Mouse (Mus musculus): ENCODE data around the gene Tbca. TPM values are rescaled to one million over a fixed set of nuclear protein-coding genes. Genes with fewer than 3 reads are reported as not detected.
A peak's percentile ranks its signal among the peaks of the same experiment; 100 is the strongest.

Tbca gene
- polyA plus RNA-seq (2014; fragmentation: Nextera tagmentation; extraction: Ambion mirVana) = 295 and 304 TPM in 2 replicates

- peak within 1 kb of the TSS; percentile 95 for H3K9ac ChIP-seq (replicated peaks; ENCODE audit: low read length)
- peak within 1 kb of the TSS; percentile 64 for H3K4me2 ChIP-seq (ENCODE audit: low read depth, low read length)
- no peaks in the 10 kb centered on the region for H3K9me3 ChIP-seq (replicated peaks; ENCODE audit: control insufficient read depth, low read length)
- H3K27ac ChIP-seq (replicated peaks; ENCODE audit: low read depth, low read length) = peak within 1 kb of the TSS; percentile 75
- no peaks in the 10 kb centered on the region for H3K36me3 ChIP-seq (replicated peaks; ENCODE audit: control insufficient read depth, insufficient read depth, low read depth, low read length)
- under 1% methylated on average over 73 of the region's 81 CpGs for WGBS
- DNase-seq (ENCODE audit: low spot score) = peak; percentile 93
- H3K4me1 ChIP-seq (ENCODE audit: control insufficient read depth, insufficient read depth, low read length) = no peaks in the 10 kb centered on the region
- peak; percentile 95 for ATAC-seq (replicated peaks; ENCODE audit: insufficient number of reproducible peaks, low FRiP score, low TSS enrichment, low read depth)
- 0 out of 2 replicates have a peak, but pooled peaks cover 2% of the 10 kb centered on the region for H3K27me3 ChIP-seq (ENCODE audit: control insufficient read depth, insufficient read depth, low read length)
- peak within 1 kb of the TSS; percentile 95 for H3K4me3 ChIP-seq (ENCODE audit: low read depth, low read length)
Observed at GRCm38 (mm10) chr13:94788771-94789649, at the start of gene Tbca. Gene Tbca (plus strand): TSS chr13:94788910.

GRCm38 (mm10) chr13:94745176-94745575 is 43.5 kb upstream of the Tbca start:
- Histone ChIP-seq H3K9me3 (replicated peaks; ENCODE audit: control insufficient read depth, low read length) (no peaks in the 10 kb centered on the region), H3K27me3 (ENCODE audit: control insufficient read depth, insufficient read depth, low read length) (no peaks in the 10 kb centered on the region), H3K4me1 (ENCODE audit: control insufficient read depth, insufficient read depth, low read length) (no peaks in the 10 kb centered on the region), H3K36me3 (replicated peaks; ENCODE audit: control insufficient read depth, insufficient read depth, low read depth, low read length) (no peaks in the 10 kb centered on the region), H3K9ac (replicated peaks; ENCODE audit: low read length) (no peak overlapping the region), H3K27ac (replicated peaks; ENCODE audit: low read depth, low read length) (no peak overlapping the region), H3K4me3 (ENCODE audit: low read depth, low read length) (no peak overlapping the region), H3K4me2 (ENCODE audit: low read depth, low read length) (no peak overlapping the region)
- ATAC-seq (replicated peaks; ENCODE audit: insufficient number of reproducible peaks, low FRiP score, low TSS enrichment, low read depth) (no peak), DNase-seq (ENCODE audit: low spot score) (no peak)
- 28% methylated on average over 1 of the region's 1 CpGs for WGBS

- H3K9me3 ChIP-seq (replicated peaks; ENCODE audit: control insufficient read depth, low read length) = no peaks in the 10 kb centered on the region
- H3K36me3 ChIP-seq (replicated peaks; ENCODE audit: control insufficient read depth, insufficient read depth, low read depth, low read length) = no peaks in the 10 kb centered on the region
- no peaks in the 10 kb centered on the region for H3K27me3 ChIP-seq (ENCODE audit: control insufficient read depth, insufficient read depth, low read length)
- no peak for DNase-seq (ENCODE audit: low spot score)
- no peaks in the 10 kb centered on the region for H3K4me1 ChIP-seq (ENCODE audit: control insufficient read depth, insufficient read depth, low read length)
- H3K27ac ChIP-seq (replicated peaks; ENCODE audit: low read depth, low read length) = no peak overlapping the region
- no peak for ATAC-seq (replicated peaks; ENCODE audit: insufficient number of reproducible peaks, low FRiP score, low TSS enrichment, low read depth)
- H3K9ac ChIP-seq (replicated peaks; ENCODE audit: low read length) = no peak overlapping the region
- WGBS = 89% methylated on average over 12 of the region's 12 CpGs
- no peak overlapping the region for H3K4me3 ChIP-seq (ENCODE audit: low read depth, low read length)
- no peak overlapping the region for H3K4me2 ChIP-seq (ENCODE audit: low read depth, low read length)
Observed at GRCm38 (mm10) chr13:94765852-94766251, 22.9 kb upstream of the Tbca start.

- Histone ChIP-seq H3K9me3 (replicated peaks; ENCODE audit: control insufficient read depth, low read length) (no peaks in the 10 kb centered on the region), H3K27me3 (ENCODE audit: control insufficient read depth, insufficient read depth, low read length) (no peaks in the 10 kb centered on the region), H3K4me2 (ENCODE audit: low read depth, low read length) (no peak overlapping the region), H3K4me1 (ENCODE audit: control insufficient read depth, insufficient read depth, low read length) (no peaks in the 10 kb centered on the region), H3K27ac (replicated peaks; ENCODE audit: low read depth, low read length) (no peak overlapping the region), H3K36me3 (replicated peaks; ENCODE audit: control insufficient read depth, insufficient read depth, low read depth, low read length) (no peaks in the 10 kb centered on the region), H3K4me3 (ENCODE audit: low read depth, low read length) (no peak overlapping the region), H3K9ac (replicated peaks; ENCODE audit: low read length) (no peak overlapping the region)
- ATAC-seq (replicated peaks; ENCODE audit: insufficient number of reproducible peaks, low FRiP score, low TSS enrichment, low read depth) = no peak
- DNase-seq (ENCODE audit: low spot score) = no peak
- WGBS = 84% methylated on average over 3 of the region's 3 CpGs
Observed at GRCm38 (mm10) chr13:94768460-94769154, 20.1 kb upstream of the Tbca start.

- no peak overlapping the region for H3K9ac ChIP-seq (replicated peaks; ENCODE audit: low read length)
- 68% methylated on average over 6 of the region's 6 CpGs for WGBS
- ATAC-seq (replicated peaks; ENCODE audit: insufficient number of reproducible peaks, low FRiP score, low TSS enrichment, low read depth) = no peak
- no peaks in the 10 kb centered on the region for H3K4me1 ChIP-seq (ENCODE audit: control insufficient read depth, insufficient read depth, low read length)
- no peaks in the 10 kb centered on the region for H3K27me3 ChIP-seq (ENCODE audit: control insufficient read depth, insufficient read depth, low read length)
- H3K27ac ChIP-seq (replicated peaks; ENCODE audit: low read depth, low read length) = no peak overlapping the region
- no peaks in the 10 kb centered on the region for H3K9me3 ChIP-seq (replicated peaks; ENCODE audit: control insufficient read depth, low read length)
- H3K4me3 ChIP-seq (ENCODE audit: low read depth, low read length) = no peak overlapping the region
- H3K4me2 ChIP-seq (ENCODE audit: low read depth, low read length) = no peak overlapping the region
- no peak for DNase-seq (ENCODE audit: low spot score)
- H3K36me3 ChIP-seq (replicated peaks; ENCODE audit: control insufficient read depth, insufficient read depth, low read depth, low read length) = no peaks in the 10 kb centered on the region
Observed at GRCm38 (mm10) chr13:94769155-94769470, 19.6 kb upstream of the Tbca start.

GRCm38 (mm10) chr13:94786866-94787265 is 1.8 kb upstream of the Tbca start:
- ATAC-seq (replicated peaks; ENCODE audit: insufficient number of reproducible peaks, low FRiP score, low TSS enrichment, low read depth) (no peak), DNase-seq (ENCODE audit: low spot score) (no peak)
- Histone ChIP-seq H3K4me1 (ENCODE audit: control insufficient read depth, insufficient read depth, low read length) (no peaks in the 10 kb centered on the region), H3K4me2 (ENCODE audit: low read depth, low read length) (no peak overlapping the region), H3K36me3 (replicated peaks; ENCODE audit: control insufficient read depth, insufficient read depth, low read depth, low read length) (no peaks in the 10 kb centered on the region), H3K9ac (replicated peaks; ENCODE audit: low read length) (no peak overlapping the region), H3K27me3 (ENCODE audit: control insufficient read depth, insufficient read depth, low read length) (0 out of 2 replicates have a peak, but pooled peaks cover 2% of the 10 kb centered on the region), H3K4me3 (ENCODE audit: low read depth, low read length) (no peak overlapping the region), H3K9me3 (replicated peaks; ENCODE audit: control insufficient read depth, low read length) (no peaks in the 10 kb centered on the region), H3K27ac (replicated peaks; ENCODE audit: low read depth, low read length) (no peak overlapping the region)
- WGBS = 78% methylated on average over 2 of the region's 2 CpGs

GRCm38 (mm10) chr13:94794689-94795088 is 6.0 kb downstream of the Tbca start:
- Histone ChIP-seq H3K4me1 (ENCODE audit: control insufficient read depth, insufficient read depth, low read length) (no peaks in the 10 kb centered on the region), H3K4me3 (ENCODE audit: low read depth, low read length) (no peak overlapping the region), H3K27ac (replicated peaks; ENCODE audit: low read depth, low read length) (no peak overlapping the region), H3K27me3 (ENCODE audit: control insufficient read depth, insufficient read depth, low read length) (no peaks in the 10 kb centered on the region), H3K4me2 (ENCODE audit: low read depth, low read length) (no peak overlapping the region), H3K9me3 (replicated peaks; ENCODE audit: control insufficient read depth, low read length) (no peaks in the 10 kb centered on the region), H3K9ac (replicated peaks; ENCODE audit: low read length) (no peak overlapping the region), H3K36me3 (replicated peaks; ENCODE audit: control insufficient read depth, insufficient read depth, low read depth, low read length) (no peaks in the 10 kb centered on the region)
- ATAC-seq (replicated peaks; ENCODE audit: insufficient number of reproducible peaks, low FRiP score, low TSS enrichment, low read depth) (no peak), DNase-seq (ENCODE audit: low spot score) (no peak)
- 63% methylated on average over 1 of the region's 1 CpGs for WGBS

- H3K4me2 ChIP-seq (ENCODE audit: low read depth, low read length) = no peak overlapping the region
Observed at GRCm38 (mm10) chr13:94803480-94804057, 14.9 kb downstream of the Tbca start.

More at GRCm38 (mm10) chr13:94803480-94804057, 14.9 kb downstream of the Tbca start:
- H3K9ac ChIP-seq (replicated peaks; ENCODE audit: low read length) = no peak overlapping the region
- 75% methylated on average over 5 of the region's 5 CpGs for WGBS
- no peak overlapping the region for H3K27ac ChIP-seq (replicated peaks; ENCODE audit: low read depth, low read length)
- no peaks in the 10 kb centered on the region for H3K9me3 ChIP-seq (replicated peaks; ENCODE audit: control insufficient read depth, low read length)
- no peaks in the 10 kb centered on the region for H3K36me3 ChIP-seq (replicated peaks; ENCODE audit: control insufficient read depth, insufficient read depth, low read depth, low read length)
- ATAC-seq (replicated peaks; ENCODE audit: insufficient number of reproducible peaks, low FRiP score, low TSS enrichment, low read depth) (no peak), DNase-seq (ENCODE audit: low spot score) (no peak)
- no peak overlapping the region for H3K4me3 ChIP-seq (ENCODE audit: low read depth, low read length)
- no peaks in the 10 kb centered on the region for H3K4me1 ChIP-seq (ENCODE audit: control insufficient read depth, insufficient read depth, low read length)
- no peaks in the 10 kb centered on the region for H3K27me3 ChIP-seq (ENCODE audit: control insufficient read depth, insufficient read depth, low read length)
